Mouse (Mus musculus) limb, embryonic 14.5 days (tissue): Measurements from ENCODE around the gene Safb2. TPM values are rescaled to one million over a fixed set of nuclear protein-coding genes. Genes with fewer than 3 reads are reported as not detected.

Source experiments
- ATAC-seq: fragments of 200-750 bp; cut with Nextera tagmentation; 2 replicates; pipeline ENCODE4 v1.8.0; 2017; ENCODE audit warnings: low read depth, moderate number of reproducible peaks, moderate TSS enrichment; ENCODE audit not compliant: low FRiP score
- DNase-seq: peaks from one replicate; pipeline ENCODE4 v3.0.0-alpha.2; 2015; ENCODE audit warnings: low spot score
- H3K27ac ChIP-seq: fragments of 300-500 bp; sonication (generic); replicated peaks from 2 replicates; pipeline ENCODE4 v1.5.1; 2014; ENCODE audit warnings: low read depth, mild to moderate bottlenecking, low read length, moderate library complexity, mixed read lengths
- H3K27me3 ChIP-seq: fragments of 300-500 bp; sonication (generic); 2 replicates; pipeline ENCODE4 v1.6.1; 2014; ENCODE audit warnings: low read length, mixed read lengths; ENCODE audit not compliant: control insufficient read depth, insufficient read depth
- H3K36me3 ChIP-seq: fragments of 300-500 bp; sonication (generic); 2 replicates; pipeline ENCODE4 v1.6.1; 2014; ENCODE audit warnings: mild to moderate bottlenecking, low read length, moderate library complexity, mixed read lengths; ENCODE audit not compliant: control insufficient read depth, insufficient read depth
- H3K4me1 ChIP-seq: fragments of 300-500 bp; sonication (generic); 2 replicates; pipeline ENCODE4 v1.6.1; 2014; ENCODE audit warnings: antibody characterized with exemption, low read length, mixed read lengths; ENCODE audit not compliant: control insufficient read depth, insufficient read depth
- H3K4me2 ChIP-seq: fragments of 300-500 bp; sonication (generic); replicated peaks from 2 replicates; pipeline ENCODE4 v1.6.1; 2014; ENCODE audit warnings: low read depth, mild to moderate bottlenecking, low read length, moderate library complexity; ENCODE audit not compliant: severe bottlenecking
- H3K4me3 ChIP-seq: fragments of 300-500 bp; sonication (generic); replicated peaks from 2 replicates; pipeline ENCODE4 v1.5.1; 2014; ENCODE audit warnings: low read length
- H3K9ac ChIP-seq: fragments of 300-500 bp; sonication (generic); 2 replicates; pipeline ENCODE4 v1.6.1; 2014; ENCODE audit warnings: mild to moderate bottlenecking, low read depth, low read length, moderate library complexity; ENCODE audit not compliant: severe bottlenecking
- H3K9me3 ChIP-seq: fragments of 300-500 bp; sonication (generic); 2 replicates; pipeline ENCODE4 v1.6.1; 2016; ENCODE audit warnings: low read length; ENCODE audit not compliant: control insufficient read depth
- POLR2A ChIP-seq: fragments of 200-500 bp; IDR thresholded peaks from 2 replicates; pipeline ENCODE4 v1.8.0; 2012; ENCODE audit warnings: inconsistent platforms, mild to moderate bottlenecking, moderate library complexity, borderline replicate concordance; ENCODE audit not compliant: insufficient read depth, insufficient read length; ENCODE audit errors: extremely low read depth
- WGBS: fragments of 180-500 bp; shearing (Covaris S2); extraction: QIAGEN DNeasy Blood & Tissue Kit; methylation state at CpG from one replicate; pipeline ENCODE4 v1.1.7; 2014; 5-methylcytosine and 5-hydroxymethylcytosine counted together
- polyA plus RNA-seq, 2 experiments: library from polyadenylated mRNA; depleted of rRNA in 1 of 2; stranded (reverse) in 1 of 2; unstranded in 1 of 2; fragments of >200 nt; fragmentation: Nextera tagmentation in 1 of 2; extraction: Ambion mirVana in 1 of 2; gene quantifications; 2 replicates each; pipeline versions ENCODE4 v1.2.1 to v1.2.3; 2012 to 2014

Safb2 gene
- polyA plus RNA-seq, 2 experiments: 52.1 to 133 TPM

DNA sequence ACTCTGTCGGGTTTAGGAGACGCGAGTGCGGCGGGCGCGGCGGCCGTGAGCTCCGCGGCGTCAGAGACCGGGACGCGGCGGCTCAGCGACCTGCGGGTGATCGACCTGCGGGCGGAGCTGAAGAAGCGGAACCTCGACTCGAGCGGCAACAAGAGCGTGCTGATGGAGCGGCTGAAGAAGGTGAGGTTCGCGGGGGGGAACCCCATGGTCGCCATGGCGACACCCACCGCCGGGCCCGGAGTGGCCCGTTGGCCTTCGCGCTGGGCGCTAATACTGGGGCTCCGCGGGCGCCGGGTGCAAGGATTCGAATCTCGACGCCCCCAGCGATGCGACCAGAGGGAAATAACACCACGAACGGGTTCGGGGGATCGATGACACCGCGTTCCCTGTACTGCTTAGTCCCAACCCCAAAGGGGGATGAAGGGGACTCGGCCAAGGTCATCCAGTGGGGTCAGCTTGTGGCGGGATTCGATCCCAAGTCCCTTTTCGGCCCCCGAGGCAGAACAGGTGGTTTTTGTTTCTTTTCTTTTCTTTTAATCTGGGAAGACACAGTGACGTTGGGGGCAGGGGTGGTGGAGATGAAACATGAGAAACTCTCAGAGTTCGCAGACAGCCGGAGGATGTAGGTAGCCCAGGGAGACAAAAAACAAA is 911 bp upstream of the Safb2 start:
- Histone ChIP-seq H3K27me3 (no peaks in the 10 kb centered on the region), H3K4me2 (peak overlapping the region; percentile 85), H3K27ac (peak overlapping the region; percentile 91), H3K4me1 (peaks cover 27% of the 10 kb centered on the region), H3K9me3 (no peaks in the 10 kb centered on the region), H3K9ac (peak overlapping the region; percentile 90), H3K4me3 (peak overlapping the region; percentile 65), H3K36me3 (peaks cover 69% of the 10 kb centered on the region)
- ATAC-seq: no peak
- no peak for TF ChIP-seq POLR2A
- WGBS: under 1% methylated on average over 61 of the region's 61 CpGs
- DNase-seq: peak; percentile 15

DNA sequence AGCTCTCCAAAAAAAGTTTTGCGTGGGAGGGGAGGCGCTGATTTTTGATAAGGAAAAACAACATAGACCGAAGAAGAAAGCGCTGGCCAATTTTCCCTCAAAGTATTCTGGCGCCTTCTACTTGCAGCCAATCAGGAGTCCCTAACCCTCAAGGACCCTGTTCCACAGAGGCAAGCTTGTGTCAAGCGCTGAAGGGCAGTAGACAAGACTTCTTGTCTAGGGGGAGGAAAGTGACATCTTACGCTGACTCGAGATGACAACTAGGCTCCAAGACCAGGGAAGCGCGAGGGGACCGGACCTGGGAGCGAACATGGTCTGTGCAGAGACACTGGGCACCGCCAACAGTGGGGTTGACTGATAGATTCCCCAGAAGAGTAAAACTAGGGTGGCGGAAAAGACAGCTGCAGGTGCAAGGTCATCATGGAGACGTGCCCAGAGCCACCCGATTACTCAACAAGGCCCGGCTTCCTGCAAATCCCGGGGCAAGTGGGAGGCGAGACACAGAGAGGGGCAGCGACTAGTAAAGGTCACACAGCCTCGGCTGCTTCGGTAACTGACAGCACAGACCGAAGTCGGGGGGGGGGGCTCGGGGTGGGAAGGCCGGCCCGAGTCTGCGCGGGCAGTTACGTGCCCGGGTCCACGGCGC is 651 bp downstream of the Safb2 start:
- H3K4me2 ChIP-seq: peak overlapping the region; percentile 89
- no peaks in the 10 kb centered on the region for H3K27me3 ChIP-seq
- WGBS: 5% methylated on average over 18 of the region's 33 CpGs
- TF ChIP-seq POLR2A: no peak
- peak overlapping the region; percentile 85 for H3K9ac ChIP-seq
- H3K9me3 ChIP-seq: no peaks in the 10 kb centered on the region
- peaks cover 27% of the 10 kb centered on the region for H3K4me1 ChIP-seq
- peak; percentile 20 for DNase-seq
- peak overlapping the region; percentile 86 for H3K4me3 ChIP-seq
- ATAC-seq: no peak
- peak overlapping the region; percentile 91 for H3K27ac ChIP-seq
- H3K36me3 ChIP-seq: peaks cover 68% of the 10 kb centered on the region

GRCm38 (mm10) chr17:56583071-56583470 is 1.3 kb downstream of the Safb2 start:
- WGBS: 81% methylated on average over 1 of the region's 1 CpGs
- Histone ChIP-seq H3K4me1 (peaks cover 27% of the 10 kb centered on the region), H3K4me3 (peak overlapping the region; percentile 86), H3K4me2 (peak overlapping the region; percentile 89), H3K27ac (0 out of 2 replicates have a peak overlapping the region, but pooled peaks have one; percentile 13), H3K9me3 (no peaks in the 10 kb centered on the region), H3K9ac (peak overlapping the region; percentile 85), H3K27me3 (no peaks in the 10 kb centered on the region), H3K36me3 (peaks cover 68% of the 10 kb centered on the region)
- no peak for TF ChIP-seq POLR2A
- DNase-seq: no peak
- no peak for ATAC-seq

DNA sequence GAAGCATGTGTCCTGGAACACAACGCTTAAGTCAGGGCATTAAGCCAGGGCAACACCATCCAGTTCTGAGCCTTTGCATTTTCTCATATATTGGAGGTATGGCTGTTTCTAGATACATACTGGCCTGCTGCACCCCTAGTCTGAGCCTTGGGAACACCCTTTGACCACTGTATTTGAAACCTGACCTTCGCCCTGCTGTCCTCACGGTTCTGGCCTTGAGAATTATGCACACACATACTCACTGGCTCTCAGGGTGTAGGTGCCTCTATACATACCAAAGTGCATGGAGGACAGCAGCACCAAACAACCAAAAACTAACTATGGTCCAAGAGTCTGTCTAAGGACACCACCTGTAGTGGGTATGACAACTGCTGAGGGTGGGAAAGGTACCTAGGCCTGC is 11.4 kb downstream of the Safb2 start:
- WGBS: 96% methylated on average over 3 of the region's 3 CpGs

GRCm38 (mm10) chr17:56572154-56572553 is 12.2 kb downstream of the Safb2 start:
- ATAC-seq: no peak
- no peaks in the 10 kb centered on the region for H3K27me3 ChIP-seq
- H3K36me3 ChIP-seq: peaks cover 92% of the 10 kb centered on the region
- no peak overlapping the region for H3K27ac ChIP-seq
- DNase-seq: no peak
- no peaks in the 10 kb centered on the region for H3K4me1 ChIP-seq
- no peak overlapping the region for H3K9ac ChIP-seq
- TF ChIP-seq POLR2A: no peak
- WGBS: 71% methylated on average over 1 of the region's 1 CpGs
- no peaks in the 10 kb centered on the region for H3K9me3 ChIP-seq
- no peak overlapping the region for H3K4me2 ChIP-seq
- no peak overlapping the region for H3K4me3 ChIP-seq

More for the DNA sequence above, 11.4 kb downstream of the Safb2 start:
- no peak for TF ChIP-seq POLR2A
- Histone ChIP-seq H3K36me3 (peaks cover 92% of the 10 kb centered on the region), H3K9ac (no peak overlapping the region), H3K4me3 (no peak overlapping the region), H3K27me3 (no peaks in the 10 kb centered on the region), H3K27ac (no peak overlapping the region), H3K9me3 (no peaks in the 10 kb centered on the region), H3K4me1 (no peaks in the 10 kb centered on the region), H3K4me2 (no peak overlapping the region)
- no peak for DNase-seq
- ATAC-seq: no peak
